Mouse (Mus musculus) right cerebral cortex, postnatal 14 days (tissue): ENCODE data around the gene Wbp4.
"Not testable (repeated sequence)": the region's sequence is repeated elsewhere in the genome, so short reads cannot be mapped to it uniquely, and the experiment has no call there.

ENCODE experiments used
- DNase-seq: peaks from one replicate; pipeline ENCODE4 v3.0.0; 2022

Wbp4 gene

GRCm38 (mm10) chr14:79451681-79452590, 29.4 kb downstream of the Wbp4 start, which contains the start of gene Kbtbd6:
Gene Kbtbd6 (plus strand): TSS chr14:79451835.
- DNase-seq = peak; percentile 58

- peak; percentile 12 for DNase-seq
Measured at GRCm38 (mm10) chr14:79445055-79445620, 36.2 kb downstream of the Wbp4 start.

- no peak for DNase-seq
Measured at GRCm38 (mm10) chr14:79444601-79445000, 36.7 kb downstream of the Wbp4 start.

GRCm38 (mm10) chr14:79441441-79441840, 39.9 kb downstream of the Wbp4 start:
- no peak for DNase-seq

- DNase-seq = no peak
Measured at GRCm38 (mm10) chr14:79440655-79441054, 40.7 kb downstream of the Wbp4 start.

GRCm38 (mm10) chr14:79434068-79434467, 47.3 kb downstream of the Wbp4 start:
- DNase-seq = no peak

- DNase-seq = not testable (repeated sequence)
Measured at GRCm38 (mm10) chr14:79426730-79427365, 54.5 kb downstream of the Wbp4 start.

GRCm38 (mm10) chr14:79425979-79426729, 55.2 kb downstream of the Wbp4 start, which contains the start of gene Kbtbd7:
Gene Kbtbd7 (plus strand): TSS chr14:79426511.
- DNase-seq = peak; percentile 91

GRCm38 (mm10) chr14:79420083-79420685, 61.1 kb downstream of the Wbp4 start:
- DNase-seq = no peak

GRCm38 (mm10) chr14:79413121-79413520, 68.2 kb downstream of the Wbp4 start:
- DNase-seq = no peak

- no peak for DNase-seq
Measured at GRCm38 (mm10) chr14:79410662-79411061, 70.7 kb downstream of the Wbp4 start.
